Mouse (Mus musculus) adrenal gland, postnatal 14 days (tissue): ENCODE measurements around the gene Iqgap2. TPM values are rescaled to one million over a fixed set of nuclear protein-coding genes. Genes with fewer than 3 reads are reported as not detected.

Experiments used
- DNase-seq: peaks from one replicate; pipeline ENCODE4 v3.0.0; 2021; ENCODE audit warnings: mixed read lengths
- total RNA-seq: library from RNA; stranded (reverse); gene quantifications from 2 replicates; pipeline ENCODE4 v1.2.3, GENCODE M21; 2021

The Iqgap2 gene
- total RNA-seq, 1 experiment from 2014 or later = 111 TPM

- DNase-seq = no peak
Measured at GRCm38 (mm10) chr13:95712054-95712453, 179.7 kb downstream of the Iqgap2 start.

GRCm38 (mm10) chr13:95705589-95705988 is 186.1 kb downstream of the Iqgap2 start:
- DNase-seq = no peak

- DNase-seq = no peak
Measured at GRCm38 (mm10) chr13:95703376-95703775, 188.3 kb downstream of the Iqgap2 start.

GRCm38 (mm10) chr13:95697874-95698273 is 193.8 kb downstream of the Iqgap2 start:
- DNase-seq = no peak

- no peak for DNase-seq
Measured at GRCm38 (mm10) chr13:95696654-95697163, 195.0 kb downstream of the Iqgap2 start, which contains the start of gene F2rl2. Gene F2rl2, plus strand, starts transcription at chr13:95696853.

- no peak for DNase-seq
Measured at GRCm38 (mm10) chr13:95696120-95696653, 195.5 kb downstream of the Iqgap2 start.

- no peak for DNase-seq
Measured at GRCm38 (mm10) chr13:95692201-95692600, 199.5 kb downstream of the Iqgap2 start.

- DNase-seq = no peak
Measured at GRCm38 (mm10) chr13:95688576-95688975, 203.1 kb downstream of the Iqgap2 start.

- DNase-seq = no peak
Measured at GRCm38 (mm10) chr13:95685736-95686135, 206.0 kb downstream of the Iqgap2 start.

GRCm38 (mm10) chr13:95684656-95685244 is 207.0 kb downstream of the Iqgap2 start:
- no peak for DNase-seq

- DNase-seq = no peak
Measured at GRCm38 (mm10) chr13:95679491-95679941, 212.2 kb downstream of the Iqgap2 start.

- DNase-seq = no peak
Measured at GRCm38 (mm10) chr13:95679078-95679477, 212.6 kb downstream of the Iqgap2 start.

GRCm38 (mm10) chr13:95672372-95672771 is 219.3 kb downstream of the Iqgap2 start:
- no peak for DNase-seq

- no peak for DNase-seq
Measured at GRCm38 (mm10) chr13:95671108-95671897, 220.4 kb downstream of the Iqgap2 start.

GRCm38 (mm10) chr13:95670534-95670933 is 221.2 kb downstream of the Iqgap2 start:
- DNase-seq = no peak

GRCm38 (mm10) chr13:95667260-95667659 is 224.5 kb downstream of the Iqgap2 start:
- no peak for DNase-seq

GRCm38 (mm10) chr13:95665644-95666356 is 225.9 kb downstream of the Iqgap2 start:
- no peak for DNase-seq

GRCm38 (mm10) chr13:95663834-95664233 is 227.9 kb downstream of the Iqgap2 start:
- DNase-seq = no peak

- DNase-seq = no peak
Measured at GRCm38 (mm10) chr13:95659432-95659831, 232.3 kb downstream of the Iqgap2 start.

GRCm38 (mm10) chr13:95657171-95657570 is 234.6 kb downstream of the Iqgap2 start:
- DNase-seq = peak; percentile 37

- peak; percentile 36 for DNase-seq
Measured at GRCm38 (mm10) chr13:95655284-95655683, 236.4 kb downstream of the Iqgap2 start.

GRCm38 (mm10) chr13:95653696-95654095 is 238.0 kb downstream of the Iqgap2 start:
- no peak for DNase-seq
